Mouse (Mus musculus): ENCODE measurements around the gene Ddx56. TPM values are rescaled to one million over a fixed set of nuclear protein-coding genes. Genes with fewer than 3 reads are reported as not detected.

Gene Ddx56
- polyA plus RNA-seq, 2 experiments = 28.7 to 45.8 TPM

DNA sequence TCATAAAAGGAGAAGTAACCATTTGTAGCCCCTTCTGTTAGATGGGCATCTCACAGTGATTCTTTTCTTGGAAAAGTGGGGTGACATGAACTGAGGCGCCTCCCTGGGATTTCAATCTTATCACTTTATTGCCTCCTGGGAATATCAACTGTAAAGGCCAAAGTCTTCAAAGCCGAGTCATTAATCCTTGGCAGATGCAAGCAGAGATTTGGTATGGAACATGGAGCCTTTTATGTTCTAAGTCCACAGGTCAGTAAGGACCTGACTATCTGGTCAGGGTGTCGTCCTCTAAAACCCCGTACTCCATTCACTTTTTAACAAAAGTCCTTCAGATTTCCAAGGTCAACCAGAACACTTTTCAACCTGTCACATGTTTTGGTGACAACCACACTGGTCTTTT, 14.7 kb downstream of the Ddx56 start:
- no peaks in the 10 kb centered on the region for H3K9me3 ChIP-seq (ENCODE audit: control insufficient read depth, low read length)
- no peaks in the 10 kb centered on the region for H3K27me3 ChIP-seq (ENCODE audit: control insufficient read depth, insufficient read depth, low read length)
- DNase-seq (ENCODE audit: low read depth in 3 of 3, low spot score in 3 of 3) (no peak), ATAC-seq (ENCODE audit: insufficient read depth) (no peak)
- TF ChIP-seq EP300 (IDR thresholded peaks at IDR 0.05; ENCODE audit: low read depth) (no peak), CTCF (IDR thresholded peaks at IDR 0.05; ENCODE audit: low read depth) (no peak)
- no peaks in the 10 kb centered on the region for H3K4me1 ChIP-seq (replicated peaks; ENCODE audit: control insufficient read depth in 2 of 2, insufficient read depth in 2 of 2, low read length in 1 of 2)
- H3K4me3 ChIP-seq (ENCODE audit: insufficient read depth in 1 of 2, low read depth in 2 of 2, low read length in 2 of 2) = no peak overlapping the region
- 66% methylated on average over 4 of the region's 4 CpGs for WGBS (ENCODE audit: insufficient replicate concordance)
- no peaks in the 10 kb centered on the region for H3K36me3 ChIP-seq (replicated peaks; ENCODE audit: control insufficient read depth, insufficient read depth, low read depth)
- H3K27ac ChIP-seq = no peak overlapping the region
- no peak overlapping the region for H3K9ac ChIP-seq (replicated peaks)
- H3K4me2 ChIP-seq (ENCODE audit: low read depth) = no peak overlapping the region

DNA sequence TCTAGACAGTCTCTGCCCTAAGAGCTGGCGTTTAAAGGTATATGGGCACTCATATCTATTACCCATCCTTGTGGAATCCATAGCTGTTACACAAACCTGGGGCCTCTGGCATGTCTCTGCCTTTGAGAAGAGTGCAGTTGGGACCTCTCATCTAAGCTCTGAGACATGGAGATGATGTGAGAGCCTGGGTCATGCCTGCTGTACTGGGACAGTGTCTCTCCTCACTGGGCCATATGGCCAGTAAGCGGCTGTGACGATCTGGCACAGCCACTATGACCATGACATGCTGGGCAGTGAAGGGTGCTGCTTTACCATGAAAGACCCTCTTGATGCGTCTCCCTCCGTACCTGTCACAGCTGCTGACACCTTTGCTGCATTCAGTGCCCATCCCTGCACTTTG, 15.3 kb downstream of the Ddx56 start:
- ATAC-seq (ENCODE audit: insufficient read depth) (no peak), DNase-seq (ENCODE audit: low read depth in 3 of 3, low spot score in 3 of 3) (no peak)
- H3K27me3 ChIP-seq (ENCODE audit: control insufficient read depth, insufficient read depth, low read length) = no peaks in the 10 kb centered on the region
- 59% methylated on average over 5 of the region's 5 CpGs for WGBS (ENCODE audit: insufficient replicate concordance)
- H3K4me3 ChIP-seq (ENCODE audit: insufficient read depth in 1 of 2, low read depth in 2 of 2, low read length in 2 of 2) = no peak overlapping the region
- no peaks in the 10 kb centered on the region for H3K4me1 ChIP-seq (replicated peaks; ENCODE audit: control insufficient read depth in 2 of 2, insufficient read depth in 2 of 2, low read length in 1 of 2)
- H3K9ac ChIP-seq (replicated peaks) = no peak overlapping the region
- H3K9me3 ChIP-seq (ENCODE audit: control insufficient read depth, low read length) = no peaks in the 10 kb centered on the region
- H3K4me2 ChIP-seq (ENCODE audit: low read depth) = no peak overlapping the region
- no peak overlapping the region for H3K27ac ChIP-seq
- no peaks in the 10 kb centered on the region for H3K36me3 ChIP-seq (replicated peaks; ENCODE audit: control insufficient read depth, insufficient read depth, low read depth)
- TF ChIP-seq EP300 (IDR thresholded peaks at IDR 0.05; ENCODE audit: low read depth) = no peak
- no peak for TF ChIP-seq CTCF (IDR thresholded peaks at IDR 0.05; ENCODE audit: low read depth)

DNA sequence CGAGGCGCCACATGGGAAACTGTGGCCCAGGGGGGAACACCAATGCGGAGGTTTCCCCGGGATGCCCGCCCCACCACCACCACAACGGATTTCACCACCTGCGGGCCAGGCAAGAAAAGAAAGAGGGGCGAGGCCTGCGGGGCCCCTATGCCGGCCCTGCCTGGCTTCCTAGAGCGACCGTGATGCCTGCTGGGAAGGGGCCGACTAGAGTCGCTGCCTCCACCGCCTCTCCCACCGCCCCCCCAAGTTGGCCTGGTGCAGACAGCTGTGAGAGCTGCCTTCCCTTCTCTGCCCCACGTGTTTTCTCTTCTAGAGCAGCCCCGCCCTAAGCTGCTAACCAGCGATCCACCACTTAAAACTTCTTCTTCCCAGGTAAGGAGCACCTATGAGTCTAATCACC, 22.9 kb downstream of the Ddx56 start:
- Histone ChIP-seq H3K4me1 (replicated peaks; ENCODE audit: control insufficient read depth in 2 of 2, insufficient read depth in 2 of 2, low read length in 1 of 2) (no peaks in the 10 kb centered on the region), H3K27me3 (ENCODE audit: control insufficient read depth, insufficient read depth, low read length) (no peaks in the 10 kb centered on the region), H3K9ac (replicated peaks) (no peak overlapping the region), H3K9me3 (ENCODE audit: control insufficient read depth, low read length) (no peaks in the 10 kb centered on the region), H3K27ac (no peak overlapping the region), H3K4me3 (ENCODE audit: insufficient read depth in 1 of 2, low read depth in 2 of 2, low read length in 2 of 2) (no peak overlapping the region), H3K4me2 (ENCODE audit: low read depth) (no peak overlapping the region), H3K36me3 (replicated peaks; ENCODE audit: control insufficient read depth, insufficient read depth, low read depth) (no peaks in the 10 kb centered on the region)
- ATAC-seq (ENCODE audit: insufficient read depth) = no peak
- 49% methylated on average over 16 of the region's 19 CpGs for WGBS (ENCODE audit: insufficient replicate concordance)
- TF ChIP-seq CTCF (IDR thresholded peaks at IDR 0.05; ENCODE audit: low read depth) (no peak), EP300 (IDR thresholded peaks at IDR 0.05; ENCODE audit: low read depth) (no peak)
- no peak for DNase-seq (ENCODE audit: low read depth in 3 of 3, low spot score in 3 of 3)

- H3K9ac ChIP-seq (replicated peaks) = no peak overlapping the region
Observed at GRCm38 (mm10) chr11:6233025-6233424, 34.5 kb downstream of the Ddx56 start.

GRCm38 (mm10) chr11:6230012-6230411, 37.6 kb downstream of the Ddx56 start, which contains the start of gene Npc1l1:
Npc1l1 (minus strand) TSS chr11:6230143.
- Histone ChIP-seq H3K4me2 (ENCODE audit: low read depth) (no peak within 1 kb of the TSS), H3K9me3 (ENCODE audit: control insufficient read depth, low read length) (no peaks in the 10 kb centered on the region; the same call in 1 of the 2 replicates), H3K27me3 (ENCODE audit: control insufficient read depth, insufficient read depth, low read length) (no peaks in the 10 kb centered on the region), H3K4me1 (replicated peaks; ENCODE audit: control insufficient read depth in 2 of 2, insufficient read depth in 2 of 2, low read length in 1 of 2) (no peaks in the 10 kb centered on the region), H3K9ac (replicated peaks) (no peak within 1 kb of the TSS), H3K4me3 (ENCODE audit: insufficient read depth in 1 of 2, low read depth in 2 of 2, low read length in 2 of 2) (no peak within 1 kb of the TSS), H3K27ac (no peak within 1 kb of the TSS), H3K36me3 (replicated peaks; ENCODE audit: control insufficient read depth, insufficient read depth, low read depth) (no peaks in the 10 kb centered on the region)
- ATAC-seq (ENCODE audit: insufficient read depth) = no peak
- WGBS (ENCODE audit: insufficient replicate concordance) = 62% methylated on average over 7 of the region's 7 CpGs
- DNase-seq (ENCODE audit: low read depth in 3 of 3, low spot score in 3 of 3) = no peak
- no peak for TF ChIP-seq EP300 (IDR thresholded peaks at IDR 0.05; ENCODE audit: low read depth)
- no peak for TF ChIP-seq CTCF (IDR thresholded peaks at IDR 0.05; ENCODE audit: low read depth)

More at GRCm38 (mm10) chr11:6233025-6233424, 34.5 kb downstream of the Ddx56 start:
- Histone ChIP-seq H3K27ac (no peak overlapping the region), H3K4me3 (ENCODE audit: insufficient read depth in 1 of 2, low read depth in 2 of 2, low read length in 2 of 2) (no peak overlapping the region), H3K4me1 (replicated peaks; ENCODE audit: control insufficient read depth in 2 of 2, insufficient read depth in 2 of 2, low read length in 1 of 2) (no peaks in the 10 kb centered on the region), H3K36me3 (replicated peaks; ENCODE audit: control insufficient read depth, insufficient read depth, low read depth) (no peaks in the 10 kb centered on the region), H3K4me2 (ENCODE audit: low read depth) (no peak overlapping the region), H3K27me3 (ENCODE audit: control insufficient read depth, insufficient read depth, low read length) (no peaks in the 10 kb centered on the region), H3K9me3 (ENCODE audit: control insufficient read depth, low read length) (peaks cover 3% of the 10 kb centered on the region; the same call in 1 of the 2 replicates)
- ATAC-seq (ENCODE audit: insufficient read depth) (no peak), DNase-seq (ENCODE audit: low read depth in 3 of 3, low spot score in 3 of 3) (no peak)
- TF ChIP-seq CTCF (IDR thresholded peaks at IDR 0.05; ENCODE audit: low read depth) (no peak), EP300 (IDR thresholded peaks at IDR 0.05; ENCODE audit: low read depth) (no peak)
- 60% methylated on average over 4 of the region's 4 CpGs for WGBS (ENCODE audit: insufficient replicate concordance)
